20 mouse cellular contexts compared by ENCODE assay signal in genomic region chr12:101801744-101802143, GRCm38 (mm10). TPM values are rescaled to one million over a fixed set of nuclear protein-coding genes. Genes with fewer than 3 reads are reported as not detected.
DNase-seq lines count a peak whose midpoint lies in the region; ATAC-seq and TF ChIP-seq lines count a peak whose summit lies in the region.
"Had no signal": no experiment of that assay in that cellular context is flagged by ENCODE, and none has a peak within 500 bp of the region (broad histone marks: within the 10 kb centered on the region; RNA-seq: fewer than 3 reads in every experiment).

No protein-coding gene starts in this region.

- no peaks in the 10 kb centered on the region; the same call in 1 of the 2 replicates for H3K4me1 ChIP-seq in kidney, adult 2 months (ENCODE audit: control insufficient read depth, insufficient read depth, low read length)
- H3K4me1 ChIP-seq in kidney, embryonic 16.5 days (ENCODE audit: insufficient read depth, low read length), result no peaks in the 10 kb centered on the region; the same call in 1 of the 2 replicates
- H3K4me1 ChIP-seq in kidney, embryonic 15.5 days, result peaks cover 4% of the 10 kb centered on the region
- H3K4me1 ChIP-seq: forebrain, embryonic 10.5 days; forebrain, embryonic 13.5 days; hindbrain, embryonic 12.5 days; hindbrain, embryonic 15.5 days had no signal

- WGBS in kidney, adult 2 months, result 56% methylated on average over 5 of the region's 5 CpGs
- 65% methylated on average over 5 of the region's 5 CpGs for WGBS in kidney, embryonic 16.5 days
- WGBS in kidney, embryonic 15.5 days, result 67% methylated on average over 5 of the region's 5 CpGs

- H3K27me3 ChIP-seq in kidney, adult 2 months (replicated peaks; ENCODE audit: control insufficient read depth, insufficient read depth, low read length), result no peaks in the 10 kb centered on the region
- no peaks in the 10 kb centered on the region for H3K27me3 ChIP-seq in kidney, embryonic 16.5 days (ENCODE audit: insufficient read depth, low read length)
- H3K27me3 ChIP-seq in kidney, embryonic 15.5 days, result no peaks in the 10 kb centered on the region
- H3K27me3 ChIP-seq: forebrain, embryonic 13.5 days; hindbrain, embryonic 12.5 days; hindbrain, embryonic 15.5 days had no signal

- ATAC-seq in kidney, embryonic 16.5 days (ENCODE audit: low FRiP score, low TSS enrichment), result no peak
- no peak for ATAC-seq in kidney, embryonic 15.5 days (replicated peaks; ENCODE audit: low FRiP score)
- ATAC-seq: activated CD4-positive, CD25-positive, alpha-beta regulatory T cell, adult 4 months; forebrain, embryonic 13.5 days; forebrain, embryonic 16.5 days had no signal

- no peak overlapping the region for H3K9ac ChIP-seq in kidney, embryonic 16.5 days (replicated peaks; ENCODE audit: low read length)
- H3K9ac ChIP-seq in kidney, embryonic 15.5 days, result no peak overlapping the region
- H3K9ac ChIP-seq: forebrain, embryonic 13.5 days; hindbrain, embryonic 12.5 days; hindbrain, embryonic 15.5 days had no signal

- no peak for TF ChIP-seq CTCF in kidney, adult 2 months (conservative IDR thresholded peaks at IDR 0.05; ENCODE audit: insufficient read depth, insufficient read length, low read depth, low read length)

- no peaks in the 10 kb centered on the region for H3K36me3 ChIP-seq in kidney, adult 2 months (ENCODE audit: control insufficient read depth, insufficient read depth, low read length)
- H3K36me3 ChIP-seq in kidney, embryonic 16.5 days (ENCODE audit: insufficient read depth, low read length), result no peaks in the 10 kb centered on the region
- no peaks in the 10 kb centered on the region for H3K36me3 ChIP-seq in kidney, embryonic 15.5 days
- H3K36me3 ChIP-seq: forebrain, embryonic 10.5 days; hindbrain, embryonic 12.5 days; hindbrain, embryonic 15.5 days had no signal

- no peak for TF ChIP-seq POLR2A in kidney, adult 2 months (IDR thresholded peaks at IDR 0.05; ENCODE audit: low read depth, low read length)

- DNase-seq in kidney, adult 2 months, result peak; percentile 55
- peak; percentile 52 for DNase-seq in kidney, postnatal 10 days
- DNase-seq in kidney, postnatal 36 days, result peak; percentile 31 to 45
- DNase-seq in urinary bladder, adult 2 months (ENCODE audit: low spot score), result no peak
- DNase-seq: adrenal gland, adult 8-10 months; adrenal gland, postnatal 36 days; cerebellum, adult 18-20 months; cerebellum, adult 9-10 months; cerebellum, postnatal 14 days; gastrocnemius, postnatal 10 days; gastrocnemius, postnatal 36 days had no signal

- H3K4me3 ChIP-seq in kidney, adult 2 months (ENCODE audit: insufficient read depth, low read depth, low read length), result no peak overlapping the region
- H3K4me3 ChIP-seq in kidney, embryonic 16.5 days (ENCODE audit: low read length), result no peak overlapping the region
- H3K4me3 ChIP-seq in kidney, embryonic 15.5 days (replicated peaks), result no peak overlapping the region
- H3K4me3 ChIP-seq: forebrain, embryonic 10.5 days; forebrain, embryonic 13.5 days; hindbrain, embryonic 12.5 days; hindbrain, embryonic 15.5 days had no signal

- no peak overlapping the region for H3K4me2 ChIP-seq in kidney, embryonic 16.5 days (replicated peaks; ENCODE audit: low read depth, low read length)
- no peak overlapping the region for H3K4me2 ChIP-seq in kidney, embryonic 15.5 days
- H3K4me2 ChIP-seq: forebrain, embryonic 13.5 days; heart, embryonic 11.5 days; hindbrain, embryonic 12.5 days; hindbrain, embryonic 15.5 days had no signal

- H3K9me3 ChIP-seq in kidney, embryonic 16.5 days (ENCODE audit: low read length), result no peaks in the 10 kb centered on the region
- H3K9me3 ChIP-seq in kidney, embryonic 15.5 days (replicated peaks), result no peaks in the 10 kb centered on the region
- H3K9me3 ChIP-seq: forebrain, embryonic 10.5 days; forebrain, embryonic 13.5 days; hindbrain, embryonic 12.5 days; hindbrain, embryonic 15.5 days had no signal

- no peak overlapping the region for H3K27ac ChIP-seq in kidney, adult 2 months (ENCODE audit: insufficient read depth, low read depth, low read length)
- H3K27ac ChIP-seq in kidney, embryonic 16.5 days (ENCODE audit: low read length), result no peak overlapping the region
- no peak overlapping the region for H3K27ac ChIP-seq in kidney, embryonic 15.5 days
- H3K27ac ChIP-seq: forebrain, embryonic 10.5 days; forebrain, embryonic 13.5 days; hindbrain, embryonic 12.5 days; hindbrain, embryonic 15.5 days had no signal

RNA-seq across cellular contexts. Expression of gene Fbln5, which starts 17.1 kb away (rescaled TPM):
- polyA plus RNA-seq in kidney, adult 2 months (2012; rRNA removed), result 302 and 308 TPM in 2 replicates
- 135 and 143 TPM in 2 replicates for polyA plus RNA-seq in kidney, embryonic 16.5 days (2015; fragmentation: Nextera tagmentation; extraction: Ambion mirVana)
- 111 and 112 TPM in 2 replicates for polyA plus RNA-seq in kidney, embryonic 15.5 days (2015; fragmentation: Nextera tagmentation; extraction: Ambion mirVana)
- polyA plus RNA-seq in urinary bladder, adult 2 months (2012; rRNA removed), result 143 and 164 TPM in 2 replicates
- polyA plus RNA-seq: activated CD4-positive, CD25-positive, alpha-beta regulatory T cell, adult 4 months had no signal
